9 mouse cellular contexts compared by ENCODE assay signal in the genomic region with DNA sequence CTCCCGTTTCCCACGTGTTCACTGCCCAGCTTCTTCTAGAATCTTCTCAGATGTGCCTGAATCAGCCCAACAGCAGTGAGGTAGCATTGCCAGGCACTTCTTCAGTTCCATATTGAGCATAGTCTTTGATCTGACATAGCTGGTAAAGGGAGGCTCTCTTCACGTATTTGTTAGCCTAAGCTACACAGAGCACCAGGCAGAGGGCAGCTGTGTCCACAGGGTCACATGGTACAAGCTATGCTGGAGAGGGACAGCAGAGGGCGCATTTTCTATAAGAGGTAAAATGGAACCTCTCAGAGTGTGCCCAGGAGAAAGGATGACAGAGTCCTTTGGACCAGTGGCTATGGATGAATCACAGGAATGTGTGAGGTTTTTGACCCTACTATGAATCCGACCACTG. TPM values are rescaled to one million over a fixed set of nuclear protein-coding genes. Genes with fewer than 3 reads are reported as not detected.
DNase-seq lines count a peak whose midpoint lies in the region; ATAC-seq and TF ChIP-seq lines count a peak whose summit lies in the region.
"Had no signal": no experiment of that assay in that cellular context is flagged by ENCODE, and none has a peak within 500 bp of the region (broad histone marks: within the 10 kb centered on the region; RNA-seq: fewer than 3 reads in every experiment).

No protein-coding gene starts in this region.

- no peaks in the 10 kb centered on the region for H3K9me3 ChIP-seq in intestine, postnatal 0 days (ENCODE audit: control insufficient read depth)
- H3K9me3 ChIP-seq in midbrain, embryonic 13.5 days: no peaks in the 10 kb centered on the region

- H3K4me2 ChIP-seq in intestine, postnatal 0 days (replicated peaks; ENCODE audit: low read depth): no peak overlapping the region
- no peak overlapping the region for H3K4me2 ChIP-seq in midbrain, embryonic 13.5 days (replicated peaks)

- peaks cover 6% of the 10 kb centered on the region; the same call in 1 of the 2 replicates for H3K27me3 ChIP-seq in intestine, postnatal 0 days (replicated peaks; ENCODE audit: control insufficient read depth, insufficient read depth, low read length)
- peaks cover 22% of the 10 kb centered on the region; the same call in 1 of the 2 replicates for H3K27me3 ChIP-seq in midbrain, embryonic 13.5 days

- intact Hi-C loops in left cerebral cortex, postnatal 4 days (cut with DNase I): loop anchor here (5.0 kb wide), 3 partner anchors 158 to 313 kb away; no protein-coding TSS in a partner anchor

- WGBS in intestine, postnatal 0 days: 47% methylated on average over 5 of the region's 5 CpGs
- 56% methylated on average over 5 of the region's 5 CpGs for WGBS in midbrain, embryonic 13.5 days

- H3K27ac ChIP-seq in intestine, postnatal 0 days (ENCODE audit: low read depth, low read length): no peak overlapping the region
- no peak overlapping the region for H3K27ac ChIP-seq in midbrain, embryonic 13.5 days

- H3K9ac ChIP-seq in intestine, postnatal 0 days (ENCODE audit: low read depth, low read length): no peak overlapping the region
- H3K9ac ChIP-seq in midbrain, embryonic 13.5 days (replicated peaks): no peak overlapping the region

- no peaks in the 10 kb centered on the region for H3K36me3 ChIP-seq in intestine, postnatal 0 days (ENCODE audit: control insufficient read depth, insufficient read depth)
- no peaks in the 10 kb centered on the region for H3K36me3 ChIP-seq in midbrain, embryonic 13.5 days

- H3K4me1 ChIP-seq in intestine, postnatal 0 days (replicated peaks; ENCODE audit: control insufficient read depth, insufficient read depth, low read length): no peaks in the 10 kb centered on the region
- H3K4me1 ChIP-seq in midbrain, embryonic 13.5 days (replicated peaks): no peaks in the 10 kb centered on the region

- DNase-seq in ovary, postnatal 14 days (ENCODE audit: low spot score): peak; percentile 41
- DNase-seq in ovary, adult 18-20 months (ENCODE audit: low spot score): no peak
- DNase-seq in adrenal gland, postnatal 10 days: peak; percentile 76
- peak; percentile 48 for DNase-seq in embryo, embryonic 9.5 days (ENCODE audit: extremely low spot score)
- DNase-seq in left cerebral cortex, postnatal 4 days: peak; percentile 77
- peak; percentile 9 to 10 for DNase-seq in thymus, adult 18-20 months

- ATAC-seq in intestine, postnatal 0 days: peak; percentile 34; the same call in 1 of the 2 replicates
- peak; percentile 18; the same call in 1 of the 2 replicates for ATAC-seq in midbrain, embryonic 13.5 days

- peak; percentile 75 for TF ChIP-seq CTCF in intestine, postnatal 0 days (IDR thresholded peaks at IDR 0.05; ENCODE audit: low read depth)

- no peak overlapping the region for H3K4me3 ChIP-seq in intestine, postnatal 0 days (ENCODE audit: low read depth, low read length)
- H3K4me3 ChIP-seq in midbrain, embryonic 13.5 days (replicated peaks): no peak overlapping the region

RNA-seq across cellular contexts. Expression of a gene that starts 10.3 kb away (rescaled TPM):
- total RNA-seq in adrenal gland, postnatal 10 days (2021): not detected
- polyA plus RNA-seq in intestine, postnatal 0 days (2015; fragmentation: Nextera tagmentation; extraction: Ambion mirVana): not detected in 2 replicates
- total RNA-seq in left cerebral cortex, postnatal 4 days (2021): 1 to 10 TPM; 1.3 to 1.4 TPM
- polyA plus RNA-seq in midbrain, embryonic 13.5 days (2015; fragmentation: Nextera tagmentation; extraction: Ambion mirVana): 0.13 and 0.26 TPM in 2 replicates

RNA-seq across cellular contexts. Expression of a gene that starts 33.1 kb away (rescaled TPM):
- 10 to 100 TPM; 48.5 to 58.9 TPM for total RNA-seq in adrenal gland, postnatal 10 days (2021)
- not detected in 2 replicates for polyA plus RNA-seq in intestine, postnatal 0 days (2015; fragmentation: Nextera tagmentation; extraction: Ambion mirVana)
- total RNA-seq in left cerebral cortex, postnatal 4 days (2021): not detected
- not detected in 2 replicates for polyA plus RNA-seq in midbrain, embryonic 13.5 days (2015; fragmentation: Nextera tagmentation; extraction: Ambion mirVana)
- polyA plus RNA-seq: neural tube, embryonic 14.5 days had no signal

RNA-seq across cellular contexts. Expression of a gene that starts 48.9 kb away (rescaled TPM):
- 10 to 100 TPM; 39.0 to 41.6 TPM for total RNA-seq in adrenal gland, postnatal 10 days (2021)
- 77.2 and 83.1 TPM in 2 replicates for polyA plus RNA-seq in intestine, postnatal 0 days (2015; fragmentation: Nextera tagmentation; extraction: Ambion mirVana)
- total RNA-seq in left cerebral cortex, postnatal 4 days (2021): 10 to 100 TPM; 40.1 to 41.0 TPM
- 105 and 116 TPM in 2 replicates for polyA plus RNA-seq in midbrain, embryonic 13.5 days (2015; fragmentation: Nextera tagmentation; extraction: Ambion mirVana)

Comparison
In these comparisons a context has a peak if more than half of its experiments do, and no peak if none do; other contexts are left out.
1. RNA of a gene that starts 33.1 kb away (total RNA-seq): 48.5 to 58.9 TPM in adrenal gland, postnatal 10 days; not detected in left cerebral cortex, postnatal 4 days; every median in the first group is over 10 times any median in the second.